Mouse (Mus musculus) yolk sac, embryonic 10.5 days (tissue): ENCODE results near the gene Dlgap1.

ENCODE experiments used
- DNase-seq: peaks from one replicate; pipeline ENCODE4 v3.0.0-alpha.2; 2017; ENCODE audit warnings: low spot score

The Dlgap1 gene

GRCm38 (mm10) chr17:70462771-70463491, 494.1 kb downstream of the Dlgap1 start:
- no peak for DNase-seq

DNA sequence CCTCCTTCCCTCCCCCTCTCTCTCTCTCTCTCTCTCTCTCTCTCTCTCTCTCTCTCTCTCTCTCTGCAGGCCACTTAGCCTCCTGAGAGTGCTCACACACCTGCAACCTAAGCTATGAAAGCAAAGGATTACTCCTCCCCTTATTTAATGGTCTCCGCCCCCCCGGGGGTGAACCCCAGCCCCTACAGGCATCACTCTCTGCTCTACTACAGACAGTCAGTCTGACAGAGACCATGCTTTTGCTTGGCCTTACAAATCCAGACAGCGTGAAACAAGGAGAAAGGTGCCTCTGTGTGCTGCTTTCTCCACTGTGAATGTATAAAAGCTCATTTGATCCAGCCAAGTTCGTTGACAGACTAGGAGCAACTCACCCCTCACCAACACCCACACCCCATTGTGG, 497.5 kb downstream of the Dlgap1 start:
- DNase-seq, result no peak

DNA sequence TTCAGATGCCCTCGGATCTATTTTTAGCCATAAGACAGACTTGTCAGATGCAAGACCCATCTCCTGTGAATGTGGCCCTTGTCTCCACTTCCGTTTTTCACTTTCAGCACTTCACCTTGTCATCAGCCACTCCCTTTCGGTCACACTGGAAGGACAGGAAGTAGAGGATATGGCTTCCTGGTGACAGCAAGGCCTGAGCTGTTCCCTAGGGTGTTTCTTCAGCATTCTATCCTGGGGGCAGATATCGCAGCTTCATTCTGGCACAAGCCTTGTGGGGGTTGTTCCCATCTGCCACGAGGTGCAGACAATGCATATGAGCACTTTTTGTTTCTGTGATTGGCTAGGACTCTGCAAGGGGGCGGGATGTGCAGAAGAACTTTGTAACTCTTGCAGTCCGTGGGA, 502.1 kb downstream of the Dlgap1 start:
- no peak for DNase-seq

- DNase-seq, result no peak
Observed at GRCm38 (mm10) chr17:70472162-70472561, 503.3 kb downstream of the Dlgap1 start.

GRCm38 (mm10) chr17:70473871-70474270, 505.0 kb downstream of the Dlgap1 start:
- DNase-seq, result no peak

- DNase-seq, result no peak
Observed at GRCm38 (mm10) chr17:70483716-70484115, 514.8 kb downstream of the Dlgap1 start.

GRCm38 (mm10) chr17:70485668-70486067, 516.8 kb downstream of the Dlgap1 start:
- DNase-seq, result no peak

- DNase-seq, result no peak
Observed at GRCm38 (mm10) chr17:70486259-70486658, 517.4 kb downstream of the Dlgap1 start.

- no peak for DNase-seq
Observed at GRCm38 (mm10) chr17:70486831-70487230, 518.0 kb downstream of the Dlgap1 start.

DNA sequence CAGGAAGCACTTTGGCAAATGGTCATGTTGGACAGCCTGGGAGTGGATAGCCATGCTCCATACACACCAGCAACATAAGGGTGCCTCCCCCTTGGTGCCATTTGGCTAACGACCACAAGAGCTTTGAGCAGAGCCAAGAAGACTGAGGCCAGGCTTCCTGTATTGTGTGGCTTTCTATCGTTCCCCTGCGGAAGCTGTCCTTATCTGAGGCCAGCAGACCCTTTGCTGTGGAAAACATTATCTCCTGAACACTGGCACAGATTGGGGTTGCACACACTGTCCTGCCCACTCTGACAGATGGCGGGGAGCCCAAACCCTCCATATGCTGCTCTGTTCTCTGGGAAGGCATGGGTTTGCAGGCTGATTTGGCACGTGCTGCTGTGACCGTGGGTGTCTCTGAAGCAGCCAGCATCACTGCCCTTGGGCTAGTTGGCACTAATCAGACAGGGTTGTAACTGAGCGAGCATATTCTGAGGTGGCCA, 520.0 kb downstream of the Dlgap1 start:
- DNase-seq, result no peak

- no peak for DNase-seq
Observed at GRCm38 (mm10) chr17:70491575-70491974, 522.7 kb downstream of the Dlgap1 start.

DNA sequence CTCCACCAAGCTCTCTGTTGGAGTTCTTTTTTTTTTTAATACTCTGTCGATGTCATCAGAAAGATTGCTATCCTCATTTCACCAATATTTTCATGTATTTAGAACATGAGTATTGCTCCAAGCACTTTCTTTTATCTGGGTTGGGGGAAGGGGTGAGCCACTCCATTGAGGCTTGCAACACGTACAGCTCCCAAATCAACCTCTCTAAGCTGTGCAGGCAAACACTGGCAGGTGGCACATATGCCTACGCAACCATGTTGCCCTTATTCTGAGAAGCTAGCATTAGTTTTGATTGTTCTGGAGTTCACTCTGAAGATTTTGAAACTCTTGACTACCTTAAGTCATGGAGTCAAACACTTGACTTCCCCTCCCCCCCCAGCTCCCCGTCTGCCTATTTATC, 525.5 kb downstream of the Dlgap1 start:
- DNase-seq, result no peak

DNA sequence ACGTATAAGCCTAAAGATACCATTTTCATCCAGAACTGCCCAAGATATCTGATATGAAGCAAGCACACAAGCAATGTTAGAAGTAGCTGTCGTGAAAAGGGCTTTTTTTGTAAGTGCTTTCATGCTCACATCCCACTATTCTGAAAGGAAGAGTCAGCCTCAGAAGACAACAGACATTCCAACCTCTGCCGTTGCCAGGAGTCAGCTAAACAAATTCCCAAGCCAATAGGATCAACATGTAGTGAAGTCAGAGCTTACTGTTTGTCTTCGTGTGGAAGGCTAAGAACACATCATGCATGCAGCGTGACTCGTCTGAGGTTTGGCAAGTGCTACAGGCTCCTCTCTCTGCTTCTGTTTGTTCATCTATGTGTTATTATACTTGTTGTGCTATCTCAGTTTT, 529.4 kb downstream of the Dlgap1 start:
- no peak for DNase-seq

- no peak for DNase-seq
Observed at GRCm38 (mm10) chr17:70501933-70502332, 533.1 kb downstream of the Dlgap1 start.

DNA sequence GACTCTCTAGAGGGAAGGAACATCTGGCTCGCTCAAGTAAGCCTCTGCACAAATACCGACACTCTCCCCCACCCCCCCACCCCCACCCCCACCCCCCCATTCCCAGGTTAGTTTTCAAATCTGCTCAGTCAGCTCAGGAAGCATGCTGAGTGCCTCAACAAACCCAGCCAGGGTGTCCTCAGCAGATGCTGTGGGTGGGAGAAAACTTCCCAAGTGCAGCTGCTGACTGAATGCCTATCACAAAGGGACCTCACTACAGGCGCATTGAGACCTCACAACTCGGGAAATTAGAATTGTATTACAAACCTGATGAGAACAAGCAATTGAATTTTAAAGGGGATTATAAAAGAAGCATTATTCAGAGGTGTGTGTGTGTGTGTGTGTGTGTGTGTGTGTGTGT, 538.9 kb downstream of the Dlgap1 start:
- DNase-seq, result no peak

DNA sequence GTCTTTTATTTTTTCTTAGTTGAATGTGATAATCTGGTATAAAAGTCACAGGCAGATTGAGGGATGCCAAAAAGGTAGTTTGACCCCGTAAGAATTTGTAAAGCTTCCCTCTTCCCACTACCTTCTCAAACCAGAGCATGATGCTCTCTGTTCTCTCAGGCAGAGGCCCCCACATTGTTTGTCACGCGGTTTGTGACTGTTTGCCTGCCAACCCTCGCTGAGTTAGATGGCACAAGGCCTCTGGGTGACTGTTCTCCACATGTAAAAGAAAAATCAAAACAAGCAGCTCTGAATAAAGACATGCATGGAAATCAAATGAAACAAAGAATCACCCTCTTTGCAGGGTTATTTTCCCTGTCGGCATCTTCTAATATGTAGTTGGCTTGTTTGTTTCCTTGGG, 541.6 kb downstream of the Dlgap1 start:
- no peak for DNase-seq

GRCm38 (mm10) chr17:70511401-70511800, 542.5 kb downstream of the Dlgap1 start:
- DNase-seq, result no peak

- DNase-seq, result no peak
Observed at GRCm38 (mm10) chr17:70513736-70514135, 544.9 kb downstream of the Dlgap1 start.

DNA sequence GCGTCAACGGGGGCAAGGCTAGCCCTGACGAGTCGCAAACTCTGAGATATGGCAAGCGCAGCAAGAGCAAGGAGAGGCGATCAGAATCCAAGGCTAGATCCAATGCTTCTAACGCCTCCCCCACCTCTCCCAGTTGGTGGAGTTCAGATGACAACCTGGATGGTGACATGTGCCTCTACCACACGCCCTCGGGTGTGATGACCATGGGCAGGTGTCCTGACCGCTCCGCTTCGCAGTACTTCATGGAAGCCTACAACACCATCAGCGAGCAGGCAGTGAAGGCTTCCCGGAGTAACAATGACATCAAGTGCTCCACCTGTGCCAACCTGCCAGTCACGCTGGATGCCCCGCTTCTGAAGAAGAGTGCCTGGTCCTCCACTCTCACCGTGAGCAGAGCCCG, 547.6 kb downstream of the Dlgap1 start:
- DNase-seq, result no peak

DNA sequence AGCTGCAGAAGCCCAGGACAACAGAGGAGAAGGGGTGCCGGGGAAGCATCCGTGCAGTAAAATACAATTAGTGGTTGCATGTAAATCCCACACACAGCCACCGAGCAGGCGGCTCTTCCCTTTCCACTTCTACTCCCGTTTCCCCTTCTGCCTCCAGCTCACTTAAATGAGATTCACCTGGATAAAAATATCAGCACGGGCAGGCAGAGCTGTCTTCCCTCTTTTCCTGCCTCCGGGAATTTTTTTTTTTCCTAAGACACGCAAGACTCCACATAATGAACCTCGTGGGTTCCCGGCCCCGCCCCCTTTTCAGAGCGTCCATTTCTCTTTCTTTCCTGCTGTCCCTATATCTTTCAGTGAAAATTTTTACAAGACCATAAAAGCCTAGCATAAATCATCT, 548.5 kb downstream of the Dlgap1 start:
- DNase-seq, result no peak

- DNase-seq, result no peak
Observed at GRCm38 (mm10) chr17:70521058-70521851, 552.4 kb downstream of the Dlgap1 start.

DNA sequence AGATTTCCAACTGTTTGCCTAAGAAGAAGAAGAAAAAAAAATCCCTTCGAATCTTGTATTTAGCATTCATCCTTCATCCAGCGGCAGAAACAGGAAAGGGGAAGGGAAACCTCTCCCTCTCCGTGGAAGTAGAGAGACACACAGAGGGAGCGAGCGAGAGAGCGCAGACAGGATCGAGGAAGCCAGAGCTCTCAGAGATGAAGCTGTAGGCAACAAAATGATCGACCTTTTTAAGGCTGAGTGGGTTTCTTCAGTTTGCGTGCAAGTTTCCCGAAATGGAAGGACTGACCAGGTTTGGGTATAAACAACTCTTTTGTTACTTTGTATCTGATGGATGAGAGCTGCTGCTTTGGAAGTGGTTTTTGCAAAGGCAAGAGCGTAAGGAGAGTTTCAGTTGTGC, 553.1 kb downstream of the Dlgap1 start:
- no peak for DNase-seq

GRCm38 (mm10) chr17:70525990-70526389, 557.1 kb downstream of the Dlgap1 start:
- DNase-seq, result no peak
